Mouse (Mus musculus): Measurements from ENCODE around the gene Efna4. TPM values are rescaled to one million over a fixed set of nuclear protein-coding genes. Genes with fewer than 3 reads are reported as not detected.

Gene Efna4
- polyA plus RNA-seq, 1 experiment from 2014 or later: 14.6 TPM

Other genes with a start within 250 kb of the Efna4 start
- gene Rusc1, start 244.7 kb downstream of the Efna4 start, polyA plus RNA-seq (2014; fragmentation: Nextera tagmentation; extraction: Ambion mirVana): 49.7 and 65.0 TPM in 2 replicates
- gene Gm43738, start 236.9 kb downstream of the Efna4 start, polyA plus RNA-seq (2014; fragmentation: Nextera tagmentation; extraction: Ambion mirVana): not detected in 2 replicates
- 337 and 389 TPM in 2 replicates for gene Fdps, start 236.1 kb downstream of the Efna4 start, polyA plus RNA-seq (2014; fragmentation: Nextera tagmentation; extraction: Ambion mirVana)
- 0.06 TPM in 1 of 2 replicates, not detected in the other for gene Pklr, start 201.9 kb downstream of the Efna4 start, polyA plus RNA-seq (2014; fragmentation: Nextera tagmentation; extraction: Ambion mirVana)
- gene Hcn3, start 177.8 kb downstream of the Efna4 start, polyA plus RNA-seq (2014; fragmentation: Nextera tagmentation; extraction: Ambion mirVana): 9.4 and 13.0 TPM in 2 replicates
- 17.0 and 17.9 TPM in 2 replicates for gene Clk2, start 173.2 kb downstream of the Efna4 start, polyA plus RNA-seq (2014; fragmentation: Nextera tagmentation; extraction: Ambion mirVana)
- 90.5 and 104 TPM in 2 replicates for gene Scamp3, start 160.6 kb downstream of the Efna4 start, polyA plus RNA-seq (2014; fragmentation: Nextera tagmentation; extraction: Ambion mirVana)
- gene Fam189b, start 154.9 kb downstream of the Efna4 start, polyA plus RNA-seq (2014; fragmentation: Nextera tagmentation; extraction: Ambion mirVana): 14.7 and 21.7 TPM in 2 replicates
- 45.6 and 47.9 TPM in 2 replicates for gene Gba, start 135.1 kb downstream of the Efna4 start, polyA plus RNA-seq (2014; fragmentation: Nextera tagmentation; extraction: Ambion mirVana)
- gene Thbs3, start 122.8 kb downstream of the Efna4 start, polyA plus RNA-seq (2014; fragmentation: Nextera tagmentation; extraction: Ambion mirVana): 49.9 and 57.2 TPM in 2 replicates
- 156 and 182 TPM in 2 replicates for gene Mtx1, start 110.9 kb downstream of the Efna4 start, polyA plus RNA-seq (2014; fragmentation: Nextera tagmentation; extraction: Ambion mirVana)
- 1.2 and 1.9 TPM in 2 replicates for gene Muc1, start 109.0 kb downstream of the Efna4 start, polyA plus RNA-seq (2014; fragmentation: Nextera tagmentation; extraction: Ambion mirVana)
- 197 and 234 TPM in 2 replicates for gene Krtcap2, start 92.1 kb downstream of the Efna4 start, polyA plus RNA-seq (2014; fragmentation: Nextera tagmentation; extraction: Ambion mirVana)
- gene Trim46, start 91.7 kb downstream of the Efna4 start, polyA plus RNA-seq (2014; fragmentation: Nextera tagmentation; extraction: Ambion mirVana): 34.0 and 50.3 TPM in 2 replicates
- gene Dpm3, start 78.7 kb downstream of the Efna4 start, polyA plus RNA-seq (2014; fragmentation: Nextera tagmentation; extraction: Ambion mirVana): 91.5 and 112 TPM in 2 replicates
- 32.4 and 38.4 TPM in 2 replicates for gene Slc50a1, start 67.5 kb downstream of the Efna4 start, polyA plus RNA-seq (2014; fragmentation: Nextera tagmentation; extraction: Ambion mirVana)
- 10.5 and 11.6 TPM in 2 replicates for gene Efna1, start 56.9 kb downstream of the Efna4 start, polyA plus RNA-seq (2014; fragmentation: Nextera tagmentation; extraction: Ambion mirVana)
- 30.1 and 42.0 TPM in 2 replicates for gene Efna3, start 15.1 kb downstream of the Efna4 start, polyA plus RNA-seq (2014; fragmentation: Nextera tagmentation; extraction: Ambion mirVana)
- 13.4 and 19.3 TPM in 2 replicates for gene Adam15, start 12.0 kb upstream of the Efna4 start, polyA plus RNA-seq (2014; fragmentation: Nextera tagmentation; extraction: Ambion mirVana)
- gene Dcst2, start 23.9 kb upstream of the Efna4 start, polyA plus RNA-seq (2014; fragmentation: Nextera tagmentation; extraction: Ambion mirVana): 0.08 and 0.15 TPM in 2 replicates
- gene Dcst1, start 27.2 kb upstream of the Efna4 start, polyA plus RNA-seq (2014; fragmentation: Nextera tagmentation; extraction: Ambion mirVana): 0.78 and 0.83 TPM in 2 replicates
- gene Zbtb7b, start 56.7 kb upstream of the Efna4 start, polyA plus RNA-seq (2014; fragmentation: Nextera tagmentation; extraction: Ambion mirVana): 0.28 and 0.41 TPM in 2 replicates
- gene Lenep, start 64.8 kb upstream of the Efna4 start, polyA plus RNA-seq (2014; fragmentation: Nextera tagmentation; extraction: Ambion mirVana): not detected in 2 replicates
- gene Flad1, start 73.8 kb upstream of the Efna4 start, polyA plus RNA-seq (2014; fragmentation: Nextera tagmentation; extraction: Ambion mirVana): 34.9 and 41.0 TPM in 2 replicates
- 200 and 269 TPM in 2 replicates for gene Cks1b, start 80.4 kb upstream of the Efna4 start, polyA plus RNA-seq (2014; fragmentation: Nextera tagmentation; extraction: Ambion mirVana)
- gene Shc1, start 80.4 kb upstream of the Efna4 start, polyA plus RNA-seq (2014; fragmentation: Nextera tagmentation; extraction: Ambion mirVana): 9.9 and 11.8 TPM in 2 replicates
- 35.2 and 41.1 TPM in 2 replicates for gene Pygo2, start 92.2 kb upstream of the Efna4 start, polyA plus RNA-seq (2014; fragmentation: Nextera tagmentation; extraction: Ambion mirVana)
- gene Pbxip1, start 98.7 kb upstream of the Efna4 start, polyA plus RNA-seq (2014; fragmentation: Nextera tagmentation; extraction: Ambion mirVana): 7.7 and 8.3 TPM in 2 replicates
- 84.4 and 90.2 TPM in 2 replicates for gene Pmvk, start 116.5 kb upstream of the Efna4 start, polyA plus RNA-seq (2014; fragmentation: Nextera tagmentation; extraction: Ambion mirVana)
- gene Kcnn3, start 182.1 kb upstream of the Efna4 start, polyA plus RNA-seq (2014; fragmentation: Nextera tagmentation; extraction: Ambion mirVana): 4.8 and 6.1 TPM in 2 replicates